Mouse (Mus musculus) bone marrow, adult 2 months (tissue): Measurements from ENCODE around the gene Megf6.

ENCODE experiments used
- CTCF ChIP-seq: fragments of 200-500 bp; IDR thresholded peaks from 2 replicates; pipeline ENCODE4 v1.5.1; 2011; ENCODE audit warnings: low read length, control low read depth; ENCODE audit not compliant: control insufficient read depth, insufficient read depth
- POLR2A ChIP-seq: fragments of 200-500 bp; IDR thresholded peaks from 2 replicates; pipeline ENCODE4 v1.6.1; 2011; ENCODE audit warnings: low read depth, mild to moderate bottlenecking, control low read depth, low read length, borderline replicate concordance; ENCODE audit not compliant: control insufficient read depth

DNA sequence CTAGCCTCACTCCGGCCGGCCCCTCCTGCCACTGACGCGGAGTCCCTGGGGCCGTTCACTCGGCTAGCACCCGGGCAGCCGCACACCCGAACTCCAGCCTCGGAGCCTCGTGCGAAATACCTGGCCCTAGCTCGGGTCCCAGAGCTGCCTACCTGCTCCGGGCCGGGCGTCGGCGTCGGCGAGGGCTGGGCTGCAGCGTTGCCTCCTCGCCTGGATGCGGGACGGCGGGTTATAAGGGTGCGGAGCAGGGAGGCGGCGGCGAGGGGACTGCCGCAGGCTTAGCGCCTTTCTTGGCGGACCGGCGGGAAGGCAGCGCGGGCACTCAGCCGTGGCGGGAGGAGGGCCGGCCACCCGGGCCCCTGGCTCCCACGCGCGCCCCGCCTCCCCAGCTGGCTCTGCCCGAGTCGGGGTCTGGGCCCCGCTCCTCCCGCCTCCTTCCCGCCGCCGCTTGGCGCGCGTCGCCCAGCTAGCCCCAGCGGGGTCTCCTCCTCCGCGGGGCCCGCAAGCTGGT is 30.8 kb upstream of the Megf6 start:
- TF ChIP-seq CTCF (no peak), POLR2A (no peak)
